Mouse (Mus musculus) hindbrain, embryonic 15.5 days (tissue): ENCODE data around the gene Prr22. TPM values are rescaled to one million over a fixed set of nuclear protein-coding genes. Genes with fewer than 3 reads are reported as not detected.

Experiments used
- ATAC-seq: fragments of 200-750 bp; cut with Nextera tagmentation; 2 replicates; pipeline ENCODE4 v1.8.0; 2017; ENCODE audit warnings: low read depth, moderate number of reproducible peaks, moderate TSS enrichment; ENCODE audit not compliant: low FRiP score
- H3K27ac ChIP-seq: fragments of 300-500 bp; sonication (generic); replicated peaks from 2 replicates; pipeline ENCODE4 v1.5.1; 2015; ENCODE audit warnings: mild to moderate bottlenecking, inconsistent platforms
- H3K27me3 ChIP-seq: fragments of 300-500 bp; sonication (generic); 2 replicates; pipeline ENCODE4 v1.6.1; 2015; ENCODE audit warnings: control low read depth, inconsistent platforms
- H3K36me3 ChIP-seq: fragments of 300-500 bp; sonication (generic); 2 replicates; pipeline ENCODE4 v1.6.1; 2015; ENCODE audit warnings: control low read depth, inconsistent platforms
- H3K4me1 ChIP-seq: fragments of 300-500 bp; sonication (generic); replicated peaks from 2 replicates; pipeline ENCODE4 v1.6.1; 2015; ENCODE audit warnings: control low read depth, inconsistent platforms
- H3K4me2 ChIP-seq: fragments of 300-500 bp; sonication (generic); 2 replicates; pipeline ENCODE4 v1.6.1; 2015; ENCODE audit warnings: moderate library complexity, mild to moderate bottlenecking, inconsistent platforms
- H3K4me3 ChIP-seq: fragments of 300-500 bp; sonication (generic); 2 replicates; pipeline ENCODE4 v1.5.1; 2015; ENCODE audit warnings: mild to moderate bottlenecking, inconsistent platforms
- H3K9ac ChIP-seq: fragments of 300-500 bp; sonication (generic); 2 replicates; pipeline ENCODE4 v1.6.1; 2015; ENCODE audit warnings: inconsistent platforms
- H3K9me3 ChIP-seq: fragments of 300-500 bp; sonication (generic); 2 replicates; pipeline ENCODE4 v1.6.1; 2016; ENCODE audit warnings: control low read depth, inconsistent platforms
- WGBS: fragments of 180-500 bp; shearing (Covaris S2); methylation state at CpG from one replicate; pipeline ENCODE4 v1.1.7; 2015; 5-methylcytosine and 5-hydroxymethylcytosine counted together
- polyA plus RNA-seq: library from polyadenylated mRNA; unstranded; fragments of >200 nt; fragmentation: Nextera tagmentation; extraction: Ambion mirVana; gene quantifications from 2 replicates; pipeline ENCODE4 v1.2.1, GENCODE M21; 2015

Gene Prr22
- 0.54 and 1.0 TPM in 2 replicates for polyA plus RNA-seq

GRCm38 (mm10) chr17:56769950-56770349 is at the start of gene Prr22:
TSS of gene Prr22 (plus strand) at chr17:56770250.
- Histone ChIP-seq H3K9ac (no peak within 1 kb of the TSS), H3K4me3 (no peak within 1 kb of the TSS), H3K9me3 (no peaks in the 10 kb centered on the region), H3K4me2 (no peak within 1 kb of the TSS), H3K4me1 (peaks cover 7% of the 10 kb centered on the region), H3K27me3 (no peaks in the 10 kb centered on the region), H3K27ac (no peak within 1 kb of the TSS), H3K36me3 (peaks cover 30% of the 10 kb centered on the region)
- 96% methylated on average over 5 of the region's 5 CpGs for WGBS
- ATAC-seq, result no peak

GRCm38 (mm10) chr17:56722441-56722840 is 47.6 kb upstream of the Prr22 start:
- no peak for ATAC-seq
- Histone ChIP-seq H3K4me2 (no peak overlapping the region), H3K9ac (no peak overlapping the region), H3K27me3 (no peaks in the 10 kb centered on the region), H3K4me3 (no peak overlapping the region), H3K27ac (no peak overlapping the region), H3K36me3 (peaks cover 19% of the 10 kb centered on the region; the same call in 1 of the 2 replicates), H3K4me1 (peaks cover 25% of the 10 kb centered on the region), H3K9me3 (no peaks in the 10 kb centered on the region)
- 84% methylated on average over 5 of the region's 5 CpGs for WGBS

GRCm38 (mm10) chr17:56723419-56724161 is 46.5 kb upstream of the Prr22 start:
- H3K36me3 ChIP-seq, result peaks cover 19% of the 10 kb centered on the region; the same call in 1 of the 2 replicates
- no peaks in the 10 kb centered on the region for H3K9me3 ChIP-seq
- H3K4me3 ChIP-seq, result no peak overlapping the region
- no peak overlapping the region for H3K4me2 ChIP-seq
- no peak overlapping the region for H3K9ac ChIP-seq
- no peaks in the 10 kb centered on the region for H3K27me3 ChIP-seq
- WGBS, result 87% methylated on average over 11 of the region's 11 CpGs
- H3K27ac ChIP-seq, result no peak overlapping the region
- ATAC-seq, result no peak
- peaks cover 18% of the 10 kb centered on the region for H3K4me1 ChIP-seq

- H3K9me3 ChIP-seq, result no peaks in the 10 kb centered on the region
- no peaks in the 10 kb centered on the region; the same call in 1 of the 2 replicates for H3K27me3 ChIP-seq
- H3K36me3 ChIP-seq, result 0 out of 2 replicates have a peak, but pooled peaks cover 8% of the 10 kb centered on the region
- no peak overlapping the region for H3K4me2 ChIP-seq
- peaks cover 3% of the 10 kb centered on the region; the same call in 1 of the 2 replicates for H3K4me1 ChIP-seq
- H3K27ac ChIP-seq, result no peak overlapping the region
- no peak overlapping the region for H3K9ac ChIP-seq
- 0 out of 2 replicates have a peak, but pooled peaks have one; percentile 7 for ATAC-seq
- 18% methylated on average over 7 of the region's 7 CpGs for WGBS
- H3K4me3 ChIP-seq, result no peak overlapping the region
These were observed 42.9 kb upstream of the Prr22 start for GRCm38 (mm10) chr17:56727029-56727649.

GRCm38 (mm10) chr17:56727659-56728058 is 42.4 kb upstream of the Prr22 start:
- ATAC-seq, result no peak
- Histone ChIP-seq H3K4me1 (peaks cover 3% of the 10 kb centered on the region; the same call in 1 of the 2 replicates), H3K9ac (no peak overlapping the region)

GRCm38 (mm10) chr17:56728117-56728516 is 41.9 kb upstream of the Prr22 start:
- 41% methylated on average over 12 of the region's 12 CpGs for WGBS
- H3K4me3 ChIP-seq, result no peak overlapping the region
- no peaks in the 10 kb centered on the region for H3K9me3 ChIP-seq
- no peak overlapping the region for H3K9ac ChIP-seq
- H3K4me1 ChIP-seq, result peaks cover 3% of the 10 kb centered on the region; the same call in 1 of the 2 replicates
- H3K27me3 ChIP-seq, result no peaks in the 10 kb centered on the region; the same call in 1 of the 2 replicates
- H3K36me3 ChIP-seq, result 0 out of 2 replicates have a peak, but pooled peaks cover 3% of the 10 kb centered on the region
- no peak for ATAC-seq
- H3K27ac ChIP-seq, result no peak overlapping the region
- H3K4me2 ChIP-seq, result no peak overlapping the region

More at GRCm38 (mm10) chr17:56727659-56728058, 42.4 kb upstream of the Prr22 start:
- Histone ChIP-seq H3K4me2 (no peak overlapping the region), H3K36me3 (0 out of 2 replicates have a peak, but pooled peaks cover 3% of the 10 kb centered on the region), H3K27ac (no peak overlapping the region), H3K4me3 (no peak overlapping the region), H3K9me3 (no peaks in the 10 kb centered on the region), H3K27me3 (no peaks in the 10 kb centered on the region; the same call in 1 of the 2 replicates)
- WGBS, result 13% methylated on average over 12 of the region's 12 CpGs

- 50% methylated on average over 6 of the region's 6 CpGs for WGBS
- H3K27ac ChIP-seq, result no peak overlapping the region
- no peaks in the 10 kb centered on the region for H3K9me3 ChIP-seq
- peaks cover 3% of the 10 kb centered on the region; the same call in 1 of the 2 replicates for H3K4me1 ChIP-seq
- H3K36me3 ChIP-seq, result no peaks in the 10 kb centered on the region
- no peak overlapping the region for H3K4me3 ChIP-seq
- no peak overlapping the region for H3K4me2 ChIP-seq
- H3K27me3 ChIP-seq, result no peaks in the 10 kb centered on the region; the same call in 1 of the 2 replicates
- no peak for ATAC-seq
- no peak overlapping the region for H3K9ac ChIP-seq
These were observed 40.9 kb upstream of the Prr22 start for GRCm38 (mm10) chr17:56729151-56729550.

- Histone ChIP-seq H3K9me3 (no peaks in the 10 kb centered on the region), H3K27me3 (no peaks in the 10 kb centered on the region; the same call in 1 of the 2 replicates), H3K36me3 (no peaks in the 10 kb centered on the region), H3K4me1 (peaks cover 3% of the 10 kb centered on the region; the same call in 1 of the 2 replicates), H3K9ac (no peak overlapping the region), H3K4me2 (no peak overlapping the region), H3K4me3 (no peak overlapping the region), H3K27ac (no peak overlapping the region)
- 35% methylated on average over 2 of the region's 2 CpGs for WGBS
- no peak for ATAC-seq
These were observed 40.4 kb upstream of the Prr22 start for GRCm38 (mm10) chr17:56729656-56730055.

- H3K4me2 ChIP-seq, result no peak overlapping the region
- no peaks in the 10 kb centered on the region for H3K36me3 ChIP-seq
- no peak overlapping the region for H3K9ac ChIP-seq
- H3K9me3 ChIP-seq, result no peaks in the 10 kb centered on the region
- ATAC-seq, result no peak
- H3K4me1 ChIP-seq, result no peaks in the 10 kb centered on the region
- WGBS, result 40% methylated on average over 8 of the region's 8 CpGs
- no peak overlapping the region for H3K27ac ChIP-seq
- H3K4me3 ChIP-seq, result no peak overlapping the region
- H3K27me3 ChIP-seq, result no peaks in the 10 kb centered on the region
These were observed 33.5 kb upstream of the Prr22 start for GRCm38 (mm10) chr17:56736534-56736933.

- H3K4me2 ChIP-seq, result no peak overlapping the region
- no peaks in the 10 kb centered on the region for H3K27me3 ChIP-seq
- WGBS, result 81% methylated on average over 10 of the region's 10 CpGs
- H3K9ac ChIP-seq, result no peak overlapping the region
- no peaks in the 10 kb centered on the region for H3K36me3 ChIP-seq
- ATAC-seq, result no peak
- H3K4me3 ChIP-seq, result no peak overlapping the region
- no peaks in the 10 kb centered on the region for H3K4me1 ChIP-seq
- no peaks in the 10 kb centered on the region for H3K9me3 ChIP-seq
- H3K27ac ChIP-seq, result no peak overlapping the region
These were observed 31.8 kb upstream of the Prr22 start for GRCm38 (mm10) chr17:56738221-56738620.

- WGBS, result 83% methylated on average over 16 of the region's 17 CpGs
- H3K4me1 ChIP-seq, result no peaks in the 10 kb centered on the region
These were observed 29.8 kb upstream of the Prr22 start for GRCm38 (mm10) chr17:56740118-56740787.

GRCm38 (mm10) chr17:56740788-56741160 is 29.3 kb upstream of the Prr22 start:
- H3K4me2 ChIP-seq, result no peak overlapping the region
- H3K9ac ChIP-seq, result no peak overlapping the region
- ATAC-seq, result no peak
- no peaks in the 10 kb centered on the region for H3K36me3 ChIP-seq
- no peaks in the 10 kb centered on the region for H3K9me3 ChIP-seq
- no peak overlapping the region for H3K27ac ChIP-seq
- H3K4me3 ChIP-seq, result no peak overlapping the region
- H3K4me1 ChIP-seq, result no peaks in the 10 kb centered on the region
- 80% methylated on average over 17 of the region's 17 CpGs for WGBS
- H3K27me3 ChIP-seq, result no peaks in the 10 kb centered on the region

More at GRCm38 (mm10) chr17:56740118-56740787, 29.8 kb upstream of the Prr22 start:
- Histone ChIP-seq H3K9ac (no peak overlapping the region), H3K4me3 (no peak overlapping the region), H3K4me2 (no peak overlapping the region), H3K9me3 (no peaks in the 10 kb centered on the region), H3K27ac (no peak overlapping the region), H3K27me3 (no peaks in the 10 kb centered on the region), H3K36me3 (no peaks in the 10 kb centered on the region)
- no peak for ATAC-seq
